Mouse (Mus musculus) neural tube, embryonic 14.5 days (tissue): ENCODE results near the gene Kcnh1. TPM values are rescaled to one million over a fixed set of nuclear protein-coding genes. Genes with fewer than 3 reads are reported as not detected.

Source experiments
- ATAC-seq: fragments of 200-750 bp; cut with Nextera tagmentation; 2 replicates; pipeline ENCODE4 v1.8.0; 2017; ENCODE audit warnings: low read depth, mild to moderate bottlenecking, moderate TSS enrichment, moderate library complexity
- H3K27ac ChIP-seq: fragments of 300-500 bp; sonication (generic); 2 replicates; pipeline ENCODE4 v1.5.1; 2014; ENCODE audit warnings: low read depth, mild to moderate bottlenecking, control low read depth, low read length, moderate library complexity, mixed read lengths
- H3K27me3 ChIP-seq: fragments of 300-500 bp; sonication (generic); 2 replicates; pipeline ENCODE4 v1.6.1; 2014; ENCODE audit warnings: low read length; ENCODE audit not compliant: control insufficient read depth, insufficient read depth
- H3K36me3 ChIP-seq: fragments of 300-500 bp; sonication (generic); 2 replicates; pipeline ENCODE4 v1.6.1; 2014; ENCODE audit warnings: low read length, mixed read lengths; ENCODE audit not compliant: control insufficient read depth, insufficient read depth
- H3K4me1 ChIP-seq: fragments of 300-500 bp; sonication (generic); 2 replicates; pipeline ENCODE4 v1.6.1; 2014; ENCODE audit warnings: low read length; ENCODE audit not compliant: control insufficient read depth, insufficient read depth
- H3K4me2 ChIP-seq: fragments of 300-500 bp; sonication (generic); 2 replicates; pipeline ENCODE4 v1.6.1; 2014; ENCODE audit warnings: mild to moderate bottlenecking, low read depth, low read length, control low read depth
- H3K4me3 ChIP-seq: fragments of 300-500 bp; sonication (generic); 2 replicates; pipeline ENCODE4 v1.5.1; 2014; ENCODE audit warnings: low read depth, low read length, control low read depth, mixed read lengths
- H3K9ac ChIP-seq: fragments of 300-500 bp; sonication (generic); replicated peaks from 2 replicates; pipeline ENCODE4 v1.6.1; 2014; ENCODE audit warnings: low read depth, mild to moderate bottlenecking, control low read depth, low read length, mixed read lengths
- H3K9me3 ChIP-seq: fragments of 300-500 bp; sonication (generic); 2 replicates; pipeline ENCODE4 v1.6.1; 2016; ENCODE audit warnings: low read length; ENCODE audit not compliant: control insufficient read depth
- WGBS: fragments of 180-500 bp; shearing (Covaris S2); extraction: QIAGEN DNeasy Blood & Tissue Kit; methylation state at CpG from one replicate; pipeline ENCODE4 v1.1.7; 2014; 5-methylcytosine and 5-hydroxymethylcytosine counted together
- polyA plus RNA-seq: library from polyadenylated mRNA; unstranded; fragments of >200 nt; fragmentation: Nextera tagmentation; extraction: Ambion mirVana; gene quantifications from 2 replicates; pipeline ENCODE4 v1.2.1, GENCODE M21; 2014

Kcnh1 gene
- polyA plus RNA-seq, 1 experiment from 2014 or later: 3.1 TPM

DNA sequence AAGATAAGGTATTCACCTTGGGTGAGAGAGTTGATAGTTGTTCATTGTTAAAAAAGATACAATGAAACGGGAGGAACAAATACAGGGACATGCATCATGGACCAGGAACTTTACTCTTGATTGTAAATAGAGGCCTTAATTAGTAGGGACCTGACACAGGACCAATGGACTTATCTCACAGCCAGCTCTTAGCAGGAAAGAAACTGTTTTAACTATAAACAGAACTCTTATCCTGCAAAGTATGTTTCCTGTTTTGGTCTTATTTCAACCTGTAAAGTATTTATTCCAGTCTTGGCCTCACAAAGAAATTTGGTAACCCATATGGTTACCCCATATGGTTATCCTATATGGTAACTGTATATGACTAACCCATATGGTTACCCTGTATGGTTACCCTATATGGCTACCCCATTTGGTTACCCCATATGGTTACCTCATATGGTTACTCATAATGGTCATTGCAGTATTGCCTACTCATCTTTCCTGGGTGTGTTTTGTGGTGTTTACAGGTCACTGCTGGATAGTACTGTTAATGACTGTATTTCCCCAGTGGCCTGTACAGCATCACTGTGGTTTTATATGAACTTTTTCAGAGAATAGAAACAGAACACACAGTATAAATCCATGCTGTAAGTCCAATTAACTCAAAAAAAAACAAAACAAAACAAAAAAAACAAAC, 125.0 kb downstream of the Kcnh1 start:
- Histone ChIP-seq H3K27me3 (no peaks in the 10 kb centered on the region), H3K36me3 (no peaks in the 10 kb centered on the region), H3K9ac (no peak overlapping the region), H3K4me1 (no peaks in the 10 kb centered on the region), H3K4me2 (no peak overlapping the region), H3K9me3 (no peaks in the 10 kb centered on the region), H3K4me3 (no peak overlapping the region), H3K27ac (no peak overlapping the region)
- ATAC-seq: no peak
- 68% methylated on average over 1 of the region's 1 CpGs for WGBS

- WGBS: 72% methylated on average over 3 of the region's 3 CpGs
- Histone ChIP-seq H3K4me3 (no peak overlapping the region), H3K27ac (no peak overlapping the region), H3K36me3 (no peaks in the 10 kb centered on the region), H3K9ac (no peak overlapping the region), H3K27me3 (no peaks in the 10 kb centered on the region), H3K9me3 (no peaks in the 10 kb centered on the region), H3K4me1 (0 out of 2 replicates have a peak, but pooled peaks cover 2% of the 10 kb centered on the region), H3K4me2 (no peak overlapping the region)
- ATAC-seq: no peak
Observed at GRCm38 (mm10) chr1:192324223-192324622, 133.6 kb downstream of the Kcnh1 start.

DNA sequence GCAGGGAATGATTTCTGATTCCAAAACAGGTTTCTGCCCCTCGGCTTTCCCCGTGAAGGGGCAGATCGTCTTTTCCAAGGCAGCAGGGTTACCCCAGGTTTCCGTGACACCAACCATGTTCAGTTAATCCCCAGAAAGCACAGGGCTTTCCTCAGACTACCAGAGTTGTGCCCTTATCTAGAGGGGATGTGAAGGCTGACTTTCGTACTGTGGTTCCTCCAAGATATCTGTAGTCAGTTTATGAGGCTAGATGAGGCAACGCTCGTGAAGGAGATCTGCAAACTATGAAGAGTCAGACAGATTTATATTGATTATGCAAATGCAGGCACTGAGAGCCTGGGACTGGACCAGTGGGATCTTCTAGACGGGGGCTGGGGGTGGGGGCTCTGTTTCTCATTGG, 136.5 kb downstream of the Kcnh1 start:
- Histone ChIP-seq H3K4me2 (no peak overlapping the region), H3K27ac (no peak overlapping the region), H3K4me3 (no peak overlapping the region), H3K9me3 (no peaks in the 10 kb centered on the region), H3K36me3 (no peaks in the 10 kb centered on the region), H3K4me1 (0 out of 2 replicates have a peak, but pooled peaks cover 2% of the 10 kb centered on the region), H3K9ac (no peak overlapping the region), H3K27me3 (no peaks in the 10 kb centered on the region)
- WGBS: 82% methylated on average over 8 of the region's 8 CpGs
- ATAC-seq: no peak

DNA sequence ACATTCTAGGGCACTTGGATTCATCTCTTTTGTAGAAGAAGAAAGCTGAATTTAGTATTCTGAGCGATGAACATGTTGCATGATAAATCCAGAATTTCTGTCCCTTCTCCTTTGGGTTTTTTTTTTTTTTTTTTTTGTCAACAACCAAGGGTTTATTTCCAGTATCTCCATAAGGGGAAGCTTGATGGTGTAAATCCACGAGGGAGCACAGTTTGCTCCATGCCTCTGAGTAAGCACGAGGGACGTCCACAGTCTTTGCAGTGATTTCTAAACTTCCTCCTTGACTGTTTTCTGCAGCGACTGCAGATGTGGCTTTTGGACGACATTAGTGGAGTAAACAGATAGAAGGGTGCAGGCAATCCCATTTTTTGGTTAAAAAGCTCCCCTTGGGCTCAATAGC, 140.6 kb downstream of the Kcnh1 start:
- Histone ChIP-seq H3K4me1 (no peaks in the 10 kb centered on the region), H3K27me3 (no peaks in the 10 kb centered on the region), H3K36me3 (no peaks in the 10 kb centered on the region), H3K9ac (no peak overlapping the region), H3K4me3 (no peak overlapping the region), H3K27ac (no peak overlapping the region), H3K4me2 (no peak overlapping the region), H3K9me3 (no peaks in the 10 kb centered on the region)
- 88% methylated on average over 6 of the region's 6 CpGs for WGBS
- ATAC-seq: no peak

DNA sequence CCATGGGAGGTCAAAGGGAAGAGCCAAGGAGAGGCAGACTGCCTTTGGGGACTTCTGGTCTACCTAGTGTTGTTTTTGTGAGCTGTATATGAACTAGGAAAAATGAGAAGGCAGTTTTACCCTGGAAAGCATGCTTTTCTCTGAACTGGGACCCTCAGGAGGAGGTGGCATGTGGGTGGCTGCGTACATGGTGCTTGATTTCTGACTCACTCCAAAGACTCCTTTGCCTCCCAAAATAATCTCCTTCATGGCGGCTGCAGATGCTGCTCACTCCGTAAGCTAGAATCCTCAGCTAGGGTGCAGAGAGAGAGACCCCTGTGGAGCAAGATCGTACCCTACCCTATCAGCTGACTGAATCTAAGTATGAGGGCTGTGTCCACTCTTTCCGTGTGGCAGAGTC, 145.5 kb downstream of the Kcnh1 start:
- H3K9ac ChIP-seq: no peak overlapping the region
- ATAC-seq: no peak
- no peaks in the 10 kb centered on the region for H3K4me1 ChIP-seq
- no peak overlapping the region for H3K27ac ChIP-seq
- no peaks in the 10 kb centered on the region for H3K36me3 ChIP-seq
- no peaks in the 10 kb centered on the region for H3K27me3 ChIP-seq
- no peak overlapping the region for H3K4me3 ChIP-seq
- 93% methylated on average over 5 of the region's 5 CpGs for WGBS
- H3K4me2 ChIP-seq: no peak overlapping the region
- H3K9me3 ChIP-seq: no peaks in the 10 kb centered on the region

DNA sequence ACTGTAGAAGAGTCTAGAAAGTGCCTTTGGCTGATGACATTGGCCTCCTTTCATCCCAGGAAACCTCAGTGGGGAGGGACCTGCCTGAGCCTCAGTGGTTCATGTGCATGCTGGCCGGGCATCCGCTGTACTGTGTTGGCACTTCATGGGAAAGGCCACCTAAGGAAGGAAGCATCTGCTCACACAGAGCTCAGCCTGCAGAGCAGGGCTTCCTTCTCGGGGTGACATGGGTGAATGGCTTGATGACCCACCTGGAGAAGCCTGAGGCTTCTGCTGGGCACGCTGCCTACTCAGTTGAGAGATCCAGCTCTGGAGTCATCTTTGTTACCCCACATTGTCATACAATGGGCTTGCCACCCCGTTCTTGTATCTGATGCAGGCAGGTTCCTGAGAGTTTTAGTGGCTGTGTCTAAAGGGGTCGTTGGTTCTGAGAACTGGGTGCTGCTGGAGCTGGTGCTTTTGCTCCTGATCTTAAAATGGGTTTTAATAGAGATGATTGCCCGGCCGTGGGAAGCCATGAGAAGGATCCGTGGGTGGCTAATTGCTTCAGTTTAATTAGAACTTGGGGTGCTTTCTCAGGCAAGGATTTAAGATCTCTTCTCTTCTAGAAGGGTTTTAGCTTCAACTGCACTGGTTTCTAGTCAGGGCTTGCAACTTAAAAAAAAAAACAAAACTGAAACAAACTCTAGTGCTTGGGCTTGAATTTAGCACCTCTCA, 148.9 kb downstream of the Kcnh1 start:
- Histone ChIP-seq H3K4me1 (no peaks in the 10 kb centered on the region), H3K27ac (no peak overlapping the region), H3K9ac (no peak overlapping the region), H3K27me3 (no peaks in the 10 kb centered on the region), H3K9me3 (no peaks in the 10 kb centered on the region), H3K36me3 (no peaks in the 10 kb centered on the region), H3K4me2 (no peak overlapping the region), H3K4me3 (no peak overlapping the region)
- 70% methylated on average over 9 of the region's 9 CpGs for WGBS
- no peak for ATAC-seq

- no peaks in the 10 kb centered on the region for H3K9me3 ChIP-seq
- H3K4me1 ChIP-seq: no peaks in the 10 kb centered on the region
- no peak overlapping the region for H3K4me3 ChIP-seq
- no peak overlapping the region for H3K4me2 ChIP-seq
- ATAC-seq: no peak
- no peak overlapping the region for H3K27ac ChIP-seq
- WGBS: 83% methylated on average over 4 of the region's 4 CpGs
- H3K36me3 ChIP-seq: no peaks in the 10 kb centered on the region
- no peaks in the 10 kb centered on the region for H3K27me3 ChIP-seq
- no peak overlapping the region for H3K9ac ChIP-seq
Observed at GRCm38 (mm10) chr1:192341774-192342173, 151.2 kb downstream of the Kcnh1 start.

GRCm38 (mm10) chr1:192343996-192344395, 153.4 kb downstream of the Kcnh1 start:
- Histone ChIP-seq H3K27ac (no peak overlapping the region), H3K9ac (no peak overlapping the region), H3K4me3 (no peak overlapping the region), H3K4me1 (no peaks in the 10 kb centered on the region), H3K27me3 (no peaks in the 10 kb centered on the region), H3K36me3 (no peaks in the 10 kb centered on the region), H3K4me2 (no peak overlapping the region), H3K9me3 (no peaks in the 10 kb centered on the region)
- 92% methylated on average over 4 of the region's 4 CpGs for WGBS
- ATAC-seq: no peak

DNA sequence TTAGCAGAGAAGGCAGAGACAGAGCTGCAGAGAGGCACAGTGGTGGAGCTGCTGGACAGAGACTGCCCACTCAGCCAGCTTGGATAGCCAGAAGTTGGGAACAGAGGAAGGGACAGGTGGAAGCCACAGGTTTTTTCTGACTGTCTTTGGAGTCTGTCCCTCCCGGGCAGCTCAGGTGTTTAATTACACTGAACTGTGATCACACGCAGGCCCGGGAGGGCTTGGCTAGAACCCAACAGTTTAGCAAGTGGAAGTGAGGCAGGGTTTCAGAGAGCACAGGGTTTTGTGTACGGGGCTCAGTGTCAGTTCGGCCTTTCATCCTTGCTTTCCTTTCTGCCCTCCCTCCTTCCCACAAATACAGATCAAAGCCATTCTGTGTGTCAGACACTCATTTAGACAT, 156.8 kb downstream of the Kcnh1 start:
- Histone ChIP-seq H3K27me3 (no peaks in the 10 kb centered on the region), H3K9ac (no peak overlapping the region), H3K9me3 (no peaks in the 10 kb centered on the region), H3K4me2 (no peak overlapping the region), H3K4me3 (no peak overlapping the region), H3K27ac (no peak overlapping the region), H3K36me3 (no peaks in the 10 kb centered on the region), H3K4me1 (no peaks in the 10 kb centered on the region)
- no peak for ATAC-seq
- 83% methylated on average over 5 of the region's 5 CpGs for WGBS
